Mouse (Mus musculus): ENCODE data around the gene Theg. TPM values are rescaled to one million over a fixed set of nuclear protein-coding genes. Genes with fewer than 3 reads are reported as not detected.
A peak's percentile ranks its signal among the peaks of the same experiment; 100 is the strongest.

Theg gene
- polyA plus RNA-seq, 1 experiment from 2014 or later, result not detected

GRCm38 (mm10) chr10:79548971-79549723 lies 38.0 kb downstream of the Theg start:
- ATAC-seq, result no peak
- WGBS (ENCODE audit: insufficient replicate concordance), result 86% methylated on average over 18 of the region's 18 CpGs

DNA sequence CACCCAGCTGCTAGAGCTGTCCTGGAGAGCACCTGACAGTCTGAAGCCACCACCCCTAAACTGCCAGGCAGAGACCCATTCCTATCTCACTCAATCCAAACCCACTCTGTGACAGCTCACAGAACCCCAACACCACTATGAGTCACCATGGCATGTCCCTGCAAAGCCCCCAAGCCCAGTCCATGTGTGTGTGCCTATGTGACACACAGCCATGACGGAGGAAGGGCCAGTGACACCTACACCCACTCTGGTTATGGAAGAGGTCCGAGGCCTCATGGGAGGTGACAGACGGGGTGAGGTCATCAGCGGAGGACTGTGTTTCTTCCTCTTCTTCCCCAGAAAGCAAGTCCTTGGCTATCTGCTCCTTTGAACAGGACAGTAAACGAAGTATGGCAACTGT lies 38.6 kb downstream of the Theg start:
- TF ChIP-seq CTCF (IDR thresholded peaks at IDR 0.05; ENCODE audit: low read depth) (no peak), EP300 (IDR thresholded peaks at IDR 0.05; ENCODE audit: low read depth) (no peak)
- no peak overlapping the region for H3K27ac ChIP-seq (ENCODE audit: low read depth)
- WGBS (ENCODE audit: insufficient replicate concordance), result 85% methylated on average over 5 of the region's 5 CpGs
- no peak overlapping the region for H3K9ac ChIP-seq (replicated peaks)
- H3K27me3 ChIP-seq (ENCODE audit: insufficient read depth, low read length), result no peaks in the 10 kb centered on the region
- no peak for ATAC-seq
- no peak overlapping the region for H3K4me3 ChIP-seq (ENCODE audit: low read depth, low read length)
- H3K36me3 ChIP-seq (replicated peaks; ENCODE audit: insufficient read depth, low read length), result peaks cover 25% of the 10 kb centered on the region
- no peaks in the 10 kb centered on the region for H3K9me3 ChIP-seq (ENCODE audit: low read length)
- H3K4me2 ChIP-seq (ENCODE audit: low read depth, low read length), result no peak overlapping the region
- H3K4me1 ChIP-seq (ENCODE audit: insufficient read depth), result peaks cover 8% of the 10 kb centered on the region; the same call in 1 of the 2 replicates
- DNase-seq, result peak; percentile 7

More at GRCm38 (mm10) chr10:79548971-79549723, 38.0 kb downstream of the Theg start:
- peak; percentile 12 for DNase-seq
- TF ChIP-seq CTCF (IDR thresholded peaks at IDR 0.05; ENCODE audit: low read depth), result no peak
- no peak for TF ChIP-seq EP300 (IDR thresholded peaks at IDR 0.05; ENCODE audit: low read depth)
- Histone ChIP-seq H3K36me3 (replicated peaks; ENCODE audit: insufficient read depth, low read length) (peaks cover 21% of the 10 kb centered on the region), H3K4me1 (ENCODE audit: insufficient read depth) (peaks cover 12% of the 10 kb centered on the region), H3K4me2 (ENCODE audit: low read depth, low read length) (no peak overlapping the region), H3K27me3 (ENCODE audit: insufficient read depth, low read length) (no peaks in the 10 kb centered on the region), H3K27ac (ENCODE audit: low read depth) (no peak overlapping the region), H3K9me3 (ENCODE audit: low read length) (no peaks in the 10 kb centered on the region), H3K4me3 (ENCODE audit: low read depth, low read length) (no peak overlapping the region), H3K9ac (replicated peaks) (no peak overlapping the region)

DNA sequence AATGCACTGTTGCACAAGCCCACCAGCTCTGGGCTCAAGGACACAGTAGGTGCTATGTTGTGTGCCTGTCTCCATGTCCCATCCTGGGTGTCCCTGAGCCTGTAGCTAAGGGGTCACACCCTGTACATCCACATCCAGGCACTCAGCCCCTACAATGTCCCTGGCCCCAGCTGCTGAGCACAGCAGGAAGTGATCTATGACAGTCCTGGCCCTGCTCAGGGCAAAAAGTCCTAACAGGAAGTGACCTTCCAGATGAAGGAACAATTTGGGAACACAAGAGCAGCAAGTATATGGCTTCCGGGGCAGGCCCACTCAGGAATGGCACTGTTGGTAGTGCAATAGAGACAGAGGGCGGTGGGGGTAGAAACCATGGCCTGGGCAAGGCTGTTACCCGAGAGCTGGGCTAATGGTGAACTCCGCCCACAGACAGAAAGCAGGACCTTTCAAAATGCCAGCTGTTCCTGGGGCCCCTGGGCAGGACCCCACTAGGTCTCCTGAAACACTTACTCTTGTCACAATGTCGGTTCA lies 39.9 kb downstream of the Theg start:
- Histone ChIP-seq H3K4me1 (ENCODE audit: insufficient read depth) (no peaks in the 10 kb centered on the region; the same call in 1 of the 2 replicates), H3K27ac (ENCODE audit: low read depth) (no peak overlapping the region), H3K27me3 (ENCODE audit: insufficient read depth, low read length) (no peaks in the 10 kb centered on the region), H3K36me3 (replicated peaks; ENCODE audit: insufficient read depth, low read length) (peaks cover 30% of the 10 kb centered on the region), H3K9ac (replicated peaks) (no peak overlapping the region), H3K9me3 (ENCODE audit: low read length) (no peaks in the 10 kb centered on the region), H3K4me2 (ENCODE audit: low read depth, low read length) (no peak overlapping the region), H3K4me3 (ENCODE audit: low read depth, low read length) (no peak overlapping the region)
- DNase-seq (no peak), ATAC-seq (peak; percentile 40; the same call in 1 of the 2 replicates)
- TF ChIP-seq CTCF (IDR thresholded peaks at IDR 0.05; ENCODE audit: low read depth) (no peak), EP300 (IDR thresholded peaks at IDR 0.05; ENCODE audit: low read depth) (no peak)
- WGBS (ENCODE audit: insufficient replicate concordance), result 76% methylated on average over 5 of the region's 5 CpGs

- Histone ChIP-seq H3K9me3 (ENCODE audit: low read length) (no peaks in the 10 kb centered on the region), H3K27me3 (ENCODE audit: insufficient read depth, low read length) (no peaks in the 10 kb centered on the region), H3K4me3 (ENCODE audit: low read depth, low read length) (no peak overlapping the region), H3K36me3 (replicated peaks; ENCODE audit: insufficient read depth, low read length) (peaks cover 30% of the 10 kb centered on the region), H3K9ac (replicated peaks) (no peak overlapping the region), H3K4me2 (ENCODE audit: low read depth, low read length) (no peak overlapping the region), H3K27ac (ENCODE audit: low read depth) (no peak overlapping the region), H3K4me1 (ENCODE audit: insufficient read depth) (no peaks in the 10 kb centered on the region)
- ATAC-seq (no peak), DNase-seq (no peak)
- TF ChIP-seq CTCF (IDR thresholded peaks at IDR 0.05; ENCODE audit: low read depth) (no peak), EP300 (IDR thresholded peaks at IDR 0.05; ENCODE audit: low read depth) (no peak)
- 83% methylated on average over 11 of the region's 11 CpGs for WGBS (ENCODE audit: insufficient replicate concordance)
Observed at GRCm38 (mm10) chr10:79546483-79546882, 40.6 kb downstream of the Theg start.

GRCm38 (mm10) chr10:79545891-79546290 lies 41.2 kb downstream of the Theg start:
- no peak for ATAC-seq
- Histone ChIP-seq H3K4me1 (ENCODE audit: insufficient read depth) (no peaks in the 10 kb centered on the region), H3K36me3 (replicated peaks; ENCODE audit: insufficient read depth, low read length) (peaks cover 32% of the 10 kb centered on the region), H3K27ac (ENCODE audit: low read depth) (no peak overlapping the region), H3K27me3 (ENCODE audit: insufficient read depth, low read length) (no peaks in the 10 kb centered on the region), H3K4me3 (ENCODE audit: low read depth, low read length) (no peak overlapping the region), H3K9ac (replicated peaks) (no peak overlapping the region), H3K4me2 (ENCODE audit: low read depth, low read length) (no peak overlapping the region), H3K9me3 (ENCODE audit: low read length) (no peaks in the 10 kb centered on the region)
- peak; percentile 8 for DNase-seq
- TF ChIP-seq CTCF (IDR thresholded peaks at IDR 0.05; ENCODE audit: low read depth) (no peak), EP300 (IDR thresholded peaks at IDR 0.05; ENCODE audit: low read depth) (no peak)
- 89% methylated on average over 12 of the region's 12 CpGs for WGBS (ENCODE audit: insufficient replicate concordance)

- 79% methylated on average over 5 of the region's 5 CpGs for WGBS (ENCODE audit: insufficient replicate concordance)
- no peaks in the 10 kb centered on the region for H3K27me3 ChIP-seq (ENCODE audit: insufficient read depth, low read length)
- ATAC-seq (no peak), DNase-seq (peak; percentile 12)
- H3K4me1 ChIP-seq (ENCODE audit: insufficient read depth), result no peaks in the 10 kb centered on the region
- no peak overlapping the region for H3K4me3 ChIP-seq (ENCODE audit: low read depth, low read length)
- peaks cover 36% of the 10 kb centered on the region for H3K36me3 ChIP-seq (replicated peaks; ENCODE audit: insufficient read depth, low read length)
- no peak overlapping the region for H3K4me2 ChIP-seq (ENCODE audit: low read depth, low read length)
- no peak overlapping the region for H3K9ac ChIP-seq (replicated peaks)
- TF ChIP-seq EP300 (IDR thresholded peaks at IDR 0.05; ENCODE audit: low read depth) (no peak), CTCF (IDR thresholded peaks at IDR 0.05; ENCODE audit: low read depth) (no peak)
- H3K9me3 ChIP-seq (ENCODE audit: low read length), result no peaks in the 10 kb centered on the region
- no peak overlapping the region for H3K27ac ChIP-seq (ENCODE audit: low read depth)
Observed at GRCm38 (mm10) chr10:79544631-79545030, 42.5 kb downstream of the Theg start.

Measured in liver, postnatal 0 days (tissue).